Mouse (Mus musculus) bone marrow, adult 2 months (tissue): ENCODE results near the gene Plscr4.

Source experiments
- CTCF ChIP-seq: fragments of 200-500 bp; IDR thresholded peaks from 2 replicates; pipeline ENCODE4 v1.5.1; 2011; ENCODE audit warnings: low read length, control low read depth; ENCODE audit not compliant: control insufficient read depth, insufficient read depth
- POLR2A ChIP-seq: fragments of 200-500 bp; IDR thresholded peaks from 2 replicates; pipeline ENCODE4 v1.6.1; 2011; ENCODE audit warnings: low read depth, mild to moderate bottlenecking, control low read depth, low read length, borderline replicate concordance; ENCODE audit not compliant: control insufficient read depth

- TF ChIP-seq CTCF (no peak), POLR2A (no peak)
Measured at GRCm38 (mm10) chr9:92538216-92538615, 81.0 kb downstream of the Plscr4 start.
